In the genomic region with DNA sequence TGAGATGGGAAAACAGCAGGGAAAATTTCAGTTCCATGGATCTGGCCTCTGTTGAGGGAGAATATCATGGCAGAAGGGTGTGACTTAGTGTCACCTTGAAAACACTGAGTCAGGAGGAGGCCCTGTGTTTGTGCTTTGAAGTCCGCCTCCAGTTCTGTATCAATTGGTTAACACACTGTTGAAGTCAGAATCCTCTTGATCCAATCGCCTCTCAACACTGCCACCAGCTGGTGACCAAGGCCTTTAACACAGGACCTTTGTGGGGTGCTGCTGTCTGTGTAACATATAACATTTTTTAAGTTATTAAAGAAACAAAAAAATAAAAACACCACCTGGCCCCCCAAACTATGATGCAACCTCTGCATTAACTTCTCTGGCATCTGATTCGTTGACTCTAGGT, we compare ENCODE assay signal across 8 mouse cellular contexts. TPM values are rescaled to one million over a fixed set of nuclear protein-coding genes. Genes with fewer than 3 reads are reported as not detected.
A peak's percentile ranks its signal among the peaks of the same experiment; 100 is the strongest.
DNase-seq lines count a peak whose midpoint lies in the region; ATAC-seq and TF ChIP-seq lines count a peak whose summit lies in the region.

No protein-coding gene starts in this region.

- peak; percentile 78 for TF ChIP-seq CTCF in stomach, postnatal 0 days (IDR thresholded peaks at IDR 0.05; ENCODE audit: low read depth)

- WGBS in forebrain, embryonic 14.5 days = 23% methylated on average over 3 of the region's 3 CpGs
- WGBS in forebrain, embryonic 10.5 days = 23% methylated on average over 3 of the region's 3 CpGs
- 16% methylated on average over 3 of the region's 3 CpGs for WGBS in stomach, postnatal 0 days

- peak; percentile 57 for DNase-seq in forebrain, embryonic 14.5 days (ENCODE audit: low spot score)
- no peak for DNase-seq in forebrain, embryonic 10.5 days (ENCODE audit: extremely low spot score, low spot score)
- peak; percentile 32 to 54 for DNase-seq in right cerebral cortex, postnatal 10 days (ENCODE audit: low spot score in 2 of 2)
- no peak for DNase-seq in right cerebral cortex, postnatal 25 days
- DNase-seq in c-Kit-positive CD71-negative TER-119-negative erythroid progenitor cells, embryonic 14.5 days (ENCODE audit: low read depth) = peak; percentile 33
- DNase-seq in lung, adult 18-20 months = peak; percentile 29 to 48
- peak; percentile 66 for DNase-seq in stomach, postnatal 0 days (ENCODE audit: low spot score)

- H3K27me3 ChIP-seq in forebrain, embryonic 14.5 days (replicated peaks; ENCODE audit: control insufficient read depth, insufficient read depth, low read length) = no peaks in the 10 kb centered on the region
- H3K27me3 ChIP-seq in forebrain, embryonic 10.5 days (ENCODE audit: poor library complexity, severe bottlenecking) = no peaks in the 10 kb centered on the region
- H3K27me3 ChIP-seq in stomach, postnatal 0 days (ENCODE audit: control insufficient read depth, insufficient read depth, low read length) = no peaks in the 10 kb centered on the region

- H3K4me1 ChIP-seq in forebrain, embryonic 14.5 days (ENCODE audit: control insufficient read depth, insufficient read depth, low read length) = no peaks in the 10 kb centered on the region
- H3K4me1 ChIP-seq in forebrain, embryonic 10.5 days = peaks cover 13% of the 10 kb centered on the region
- no peaks in the 10 kb centered on the region for H3K4me1 ChIP-seq in stomach, postnatal 0 days (replicated peaks; ENCODE audit: control insufficient read depth, insufficient read depth)

- no peak overlapping the region for H3K4me2 ChIP-seq in forebrain, embryonic 14.5 days (ENCODE audit: low read length)
- no peak overlapping the region for H3K4me2 ChIP-seq in stomach, postnatal 0 days (replicated peaks; ENCODE audit: low read depth)

- H3K27ac ChIP-seq in forebrain, embryonic 14.5 days (ENCODE audit: low read depth, low read length) = no peak overlapping the region
- H3K27ac ChIP-seq in forebrain, embryonic 10.5 days = no peak overlapping the region
- no peak overlapping the region for H3K27ac ChIP-seq in stomach, postnatal 0 days (replicated peaks)

- H3K9ac ChIP-seq in forebrain, embryonic 14.5 days (ENCODE audit: low read length) = no peak overlapping the region
- H3K9ac ChIP-seq in stomach, postnatal 0 days (ENCODE audit: low read length) = no peak overlapping the region

- TF ChIP-seq EP300 in stomach, postnatal 0 days (optimal IDR thresholded peaks at IDR 0.05) = no peak

- no peak overlapping the region for H3K4me3 ChIP-seq in forebrain, embryonic 14.5 days (ENCODE audit: low read depth, low read length)
- H3K4me3 ChIP-seq in forebrain, embryonic 10.5 days = no peak overlapping the region
- H3K4me3 ChIP-seq in stomach, postnatal 0 days (ENCODE audit: low read depth, low read length) = no peak overlapping the region

- H3K36me3 ChIP-seq in forebrain, embryonic 14.5 days (ENCODE audit: control insufficient read depth, insufficient read depth, low read length) = no peaks in the 10 kb centered on the region
- no peaks in the 10 kb centered on the region for H3K36me3 ChIP-seq in forebrain, embryonic 10.5 days (replicated peaks)
- H3K36me3 ChIP-seq in stomach, postnatal 0 days (ENCODE audit: control insufficient read depth, insufficient read depth, low read length) = no peaks in the 10 kb centered on the region

- no peak for ATAC-seq in forebrain, embryonic 14.5 days
- peak; percentile 83 to 88 for ATAC-seq in hematopoietic stem cell, adult 5-6 weeks (replicated peaks in 1 of 2; ENCODE audit: insufficient read depth in 1 of 2, low FRiP score in 2 of 2, low TSS enrichment in 1 of 2, low read depth in 1 of 2, poor library complexity in 2 of 2, severe bottlenecking in 2 of 2)
- 0 out of 2 replicates have a peak, but pooled peaks have one; percentile 69 for ATAC-seq in stomach, postnatal 0 days (ENCODE audit: low FRiP score, low TSS enrichment)

- no peaks in the 10 kb centered on the region for H3K9me3 ChIP-seq in forebrain, embryonic 14.5 days (replicated peaks; ENCODE audit: control insufficient read depth, low read length)
- no peaks in the 10 kb centered on the region for H3K9me3 ChIP-seq in forebrain, embryonic 10.5 days
- H3K9me3 ChIP-seq in stomach, postnatal 0 days (ENCODE audit: control insufficient read depth, low read length) = no peaks in the 10 kb centered on the region

RNA-seq across cellular contexts. Expression of gene Twf1, which starts 11.7 kb away (rescaled TPM):
- polyA plus RNA-seq in forebrain, embryonic 14.5 days (2014; fragmentation: Nextera tagmentation; extraction: Ambion mirVana) = 103 and 105 TPM in 2 replicates
- polyA plus RNA-seq in forebrain, embryonic 10.5 days (2016; fragmentation: Nextera tagmentation; extraction: Ambion mirVana) = 82.7 and 84.0 TPM in 2 replicates
- 34.8 and 55.3 TPM in 2 replicates for total RNA-seq in hematopoietic stem cell, adult 5-6 weeks (2017)
- 87.8 and 92.4 TPM in 2 replicates for polyA plus RNA-seq in stomach, postnatal 0 days (2015; fragmentation: Nextera tagmentation; extraction: Ambion mirVana)

RNA-seq across cellular contexts. Expression of gene Tmem117, which starts 27.7 kb away (rescaled TPM):
- polyA plus RNA-seq in forebrain, embryonic 14.5 days (2014; fragmentation: Nextera tagmentation; extraction: Ambion mirVana) = 2.3 and 3.8 TPM in 2 replicates
- 0.70 and 0.74 TPM in 2 replicates for polyA plus RNA-seq in forebrain, embryonic 10.5 days (2016; fragmentation: Nextera tagmentation; extraction: Ambion mirVana)
- total RNA-seq in hematopoietic stem cell, adult 5-6 weeks (2017) = 0.38 TPM in 1 of 2 replicates, not detected in the other
- polyA plus RNA-seq in stomach, postnatal 0 days (2015; fragmentation: Nextera tagmentation; extraction: Ambion mirVana) = 5.6 and 5.9 TPM in 2 replicates

RNA-seq across cellular contexts. Expression of gene Irak4, which starts 57.9 kb away (rescaled TPM):
- 0.97 and 1.1 TPM in 2 replicates for polyA plus RNA-seq in forebrain, embryonic 14.5 days (2014; fragmentation: Nextera tagmentation; extraction: Ambion mirVana)
- 3.5 and 3.6 TPM in 2 replicates for polyA plus RNA-seq in forebrain, embryonic 10.5 days (2016; fragmentation: Nextera tagmentation; extraction: Ambion mirVana)
- total RNA-seq in hematopoietic stem cell, adult 5-6 weeks (2017) = 23.5 and 29.9 TPM in 2 replicates
- polyA plus RNA-seq in stomach, postnatal 0 days (2015; fragmentation: Nextera tagmentation; extraction: Ambion mirVana) = 9.2 and 9.4 TPM in 2 replicates

RNA-seq across cellular contexts. Expression of gene Pus7l, which starts 58.0 kb away (rescaled TPM):
- polyA plus RNA-seq in forebrain, embryonic 14.5 days (2014; fragmentation: Nextera tagmentation; extraction: Ambion mirVana) = 5.2 and 6.2 TPM in 2 replicates
- 11.1 and 11.4 TPM in 2 replicates for polyA plus RNA-seq in forebrain, embryonic 10.5 days (2016; fragmentation: Nextera tagmentation; extraction: Ambion mirVana)
- total RNA-seq in hematopoietic stem cell, adult 5-6 weeks (2017) = 15.3 and 15.9 TPM in 2 replicates
- 3.5 and 3.6 TPM in 2 replicates for polyA plus RNA-seq in stomach, postnatal 0 days (2015; fragmentation: Nextera tagmentation; extraction: Ambion mirVana)

Comparison
In these comparisons a context has a peak if more than half of its experiments do, and no peak if none do; other contexts are left out.
1. DNase-seq: peak in forebrain, embryonic 14.5 days (single experiment), right cerebral cortex, postnatal 10 days (2 of 2), c-Kit-positive CD71-negative TER-119-negative erythroid progenitor cells, embryonic 14.5 days (single experiment), lung, adult 18-20 months (2 of 2) and stomach, postnatal 0 days (single experiment); none in forebrain, embryonic 10.5 days (single experiment) and right cerebral cortex, postnatal 25 days (single experiment).